ENCODE assay signal across 16 mouse cellular contexts in genomic region chr7:77303227-77303626, GRCm38 (mm10).
DNase-seq lines count a peak whose midpoint lies in the region; ATAC-seq and TF ChIP-seq lines count a peak whose summit lies in the region.
"Had no signal": no experiment of that assay in that cellular context is flagged by ENCODE, and none has a peak within 500 bp of the region (broad histone marks: within the 10 kb centered on the region; RNA-seq: fewer than 3 reads in every experiment).

No protein-coding gene starts in this region.

- H3K4me3 ChIP-seq in heart, embryonic 11.5 days (ENCODE audit: low read depth, low read length) = no peak overlapping the region
- H3K4me3 ChIP-seq in kidney, adult 2 months (ENCODE audit: insufficient read depth, low read depth, low read length) = no peak overlapping the region
- no peak overlapping the region for H3K4me3 ChIP-seq in kidney, embryonic 14.5 days (ENCODE audit: low read length)

- H3K27me3 ChIP-seq in heart, embryonic 11.5 days (ENCODE audit: control insufficient read depth, insufficient read depth, low read length) = no peaks in the 10 kb centered on the region
- H3K27me3 ChIP-seq in kidney, adult 2 months (replicated peaks; ENCODE audit: control insufficient read depth, insufficient read depth, low read length) = no peaks in the 10 kb centered on the region
- H3K27me3 ChIP-seq in kidney, embryonic 14.5 days (ENCODE audit: control insufficient read depth, insufficient read depth, low read length) = no peaks in the 10 kb centered on the region

- TF ChIP-seq CTCF in kidney, adult 2 months (conservative IDR thresholded peaks at IDR 0.05; ENCODE audit: insufficient read depth, insufficient read length, low read depth, low read length) = no peak

- H3K4me2 ChIP-seq in heart, embryonic 11.5 days = peak overlapping the region; percentile 51; the same call in 1 of the 2 replicates
- H3K4me2 ChIP-seq in kidney, embryonic 14.5 days (replicated peaks; ENCODE audit: low read depth, low read length) = no peak overlapping the region

- no peak for ATAC-seq in heart, embryonic 11.5 days (replicated peaks; ENCODE audit: insufficient number of reproducible peaks, low FRiP score, low TSS enrichment)
- no peak for ATAC-seq in kidney, embryonic 14.5 days (ENCODE audit: low FRiP score, low TSS enrichment)

- H3K9me3 ChIP-seq in heart, embryonic 11.5 days (replicated peaks; ENCODE audit: control insufficient read depth, low read length) = no peaks in the 10 kb centered on the region
- no peaks in the 10 kb centered on the region for H3K9me3 ChIP-seq in kidney, embryonic 14.5 days (ENCODE audit: control insufficient read depth, low read length)
- H3K9me3 ChIP-seq: forebrain, embryonic 12.5 days had no signal

- WGBS in heart, embryonic 11.5 days (ENCODE audit: insufficient replicate concordance) = 46% methylated on average over 3 of the region's 3 CpGs
- WGBS in kidney, adult 2 months = 38% methylated on average over 3 of the region's 3 CpGs
- WGBS in kidney, embryonic 14.5 days = 37% methylated on average over 3 of the region's 3 CpGs

- H3K36me3 ChIP-seq in heart, embryonic 11.5 days (ENCODE audit: control insufficient read depth, insufficient read depth, low read length) = no peaks in the 10 kb centered on the region
- H3K36me3 ChIP-seq in kidney, adult 2 months (ENCODE audit: control insufficient read depth, insufficient read depth, low read length) = no peaks in the 10 kb centered on the region
- no peaks in the 10 kb centered on the region for H3K36me3 ChIP-seq in kidney, embryonic 14.5 days (ENCODE audit: control insufficient read depth, insufficient read depth, low read length)
- H3K36me3 ChIP-seq: forebrain, embryonic 12.5 days had no signal

- H3K27ac ChIP-seq in heart, embryonic 11.5 days (ENCODE audit: low read depth, low read length) = no peak overlapping the region
- H3K27ac ChIP-seq in kidney, adult 2 months (ENCODE audit: insufficient read depth, low read depth, low read length) = no peak overlapping the region
- H3K27ac ChIP-seq in kidney, embryonic 14.5 days (ENCODE audit: low read depth, low read length) = no peak overlapping the region
- H3K27ac ChIP-seq: forebrain, embryonic 12.5 days; liver, embryonic 14.5 days had no signal

- no peaks in the 10 kb centered on the region for H3K4me1 ChIP-seq in heart, embryonic 11.5 days (ENCODE audit: control insufficient read depth, insufficient read depth, low read length)
- H3K4me1 ChIP-seq in kidney, adult 2 months (ENCODE audit: control insufficient read depth, insufficient read depth, low read length) = no peaks in the 10 kb centered on the region
- no peaks in the 10 kb centered on the region for H3K4me1 ChIP-seq in kidney, embryonic 14.5 days (ENCODE audit: control insufficient read depth, insufficient read depth, low read length)
- H3K4me1 ChIP-seq: forebrain, embryonic 12.5 days had no signal

- no peak for TF ChIP-seq POLR2A in kidney, adult 2 months (IDR thresholded peaks at IDR 0.05; ENCODE audit: low read depth, low read length)

- H3K9ac ChIP-seq in heart, embryonic 11.5 days (ENCODE audit: low read depth, low read length) = no peak overlapping the region
- H3K9ac ChIP-seq in kidney, embryonic 14.5 days (ENCODE audit: low read depth, low read length) = no peak overlapping the region
- H3K9ac ChIP-seq: forebrain, embryonic 12.5 days; liver, embryonic 14.5 days had no signal

- DNase-seq in heart, adult 9 months (ENCODE audit: low spot score in 2 of 2) = no peak
- peak; percentile 3 for DNase-seq in kidney, adult 2 months
- DNase-seq in ZHBTc4 (ENCODE audit: low read depth, low spot score) = peak; percentile 43
- peak; percentile 1 to 2 for DNase-seq in kidney, postnatal 36 days
- DNase-seq in frontal cortex, postnatal 10 days (ENCODE audit: low spot score in 2 of 2) = no peak
- DNase-seq: cerebellum, adult 11-12 months; cerebellum, postnatal 36 days; heart, postnatal 4 days; left cerebral cortex, postnatal 4 days; lung, postnatal 10 days; right cerebral cortex, postnatal 25 days; thymus, postnatal 36 days had no signal

Comparison
In these comparisons a context has a peak if more than half of its experiments do, and no peak if none do; other contexts are left out.
1. DNase-seq: peak in kidney, adult 2 months (single experiment), ZHBTc4 (single experiment) and kidney, postnatal 36 days (2 of 2); none in heart, adult 9 months (0 of 2) and frontal cortex, postnatal 10 days (0 of 2).